Mouse (Mus musculus): ENCODE results near the gene Klhdc3.

DNA sequence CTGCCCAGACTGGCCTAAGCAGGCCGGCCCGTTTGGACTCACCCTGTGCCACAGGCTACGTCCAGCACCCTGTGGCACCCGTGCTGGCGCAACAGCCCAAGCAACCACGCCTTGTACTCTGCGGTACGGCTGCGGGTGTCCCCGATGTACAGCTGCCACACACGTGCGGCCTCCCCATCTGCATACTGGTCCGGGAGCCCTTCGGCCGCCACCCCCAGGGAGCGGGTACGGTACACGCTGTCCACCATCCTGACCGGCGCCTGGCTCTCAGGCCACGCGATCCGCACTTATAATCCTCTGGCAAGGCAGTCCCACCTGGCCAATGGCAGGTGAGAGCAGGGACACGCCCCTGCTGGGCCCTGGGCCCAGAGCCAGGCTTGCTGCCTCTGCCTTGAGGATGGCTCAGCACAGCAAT, 48.2 kb upstream of the Klhdc3 start, which contains the start of gene Gnmt:
- TF ChIP-seq CTCF (IDR thresholded peaks at IDR 0.05; ENCODE audit: borderline replicate concordance, extremely low read depth, insufficient read depth, insufficient read length) (no peak), POLR2A (IDR thresholded peaks at IDR 0.05; ENCODE audit: borderline replicate concordance, extremely low read depth, insufficient read depth, insufficient read length, poor library complexity, severe bottlenecking) (no peak)
